Mouse (Mus musculus) adrenal gland, postnatal 14 days (tissue): Measurements from ENCODE around the gene Nudt6. TPM values are rescaled to one million over a fixed set of nuclear protein-coding genes. Genes with fewer than 3 reads are reported as not detected.

ENCODE experiments used
- DNase-seq: peaks from one replicate; pipeline ENCODE4 v3.0.0; 2021; ENCODE audit warnings: mixed read lengths
- total RNA-seq: library from RNA; stranded (reverse); gene quantifications from 2 replicates; pipeline ENCODE4 v1.2.3, GENCODE M21; 2021

The Nudt6 gene
- total RNA-seq, 1 experiment from 2014 or later = 20.4 TPM

GRCm38 (mm10) chr3:37383096-37383765 lies 36.8 kb downstream of the Nudt6 start:
- DNase-seq = no peak

- DNase-seq = no peak
These were observed 38.6 kb downstream of the Nudt6 start for GRCm38 (mm10) chr3:37381457-37381856.

GRCm38 (mm10) chr3:37379930-37380881 lies 39.8 kb downstream of the Nudt6 start:
- DNase-seq = peak; percentile 70

- no peak for DNase-seq
These were observed 40.8 kb downstream of the Nudt6 start for GRCm38 (mm10) chr3:37379201-37379600.

- peak; percentile 58 for DNase-seq
These were observed 41.6 kb downstream of the Nudt6 start for GRCm38 (mm10) chr3:37378412-37378811.

- no peak for DNase-seq
These were observed 42.1 kb downstream of the Nudt6 start for GRCm38 (mm10) chr3:37377926-37378325.

- DNase-seq = no peak
These were observed 46.3 kb downstream of the Nudt6 start for GRCm38 (mm10) chr3:37373712-37374111.

- DNase-seq = no peak
These were observed 49.6 kb downstream of the Nudt6 start for GRCm38 (mm10) chr3:37370407-37370806.

- no peak for DNase-seq
These were observed 53.5 kb downstream of the Nudt6 start for GRCm38 (mm10) chr3:37366381-37367053.

- DNase-seq = no peak
These were observed 54.0 kb downstream of the Nudt6 start for GRCm38 (mm10) chr3:37365976-37366375.

GRCm38 (mm10) chr3:37365144-37365543 lies 54.9 kb downstream of the Nudt6 start:
- no peak for DNase-seq

GRCm38 (mm10) chr3:37360729-37361128 lies 59.3 kb downstream of the Nudt6 start:
- peak; percentile 26 for DNase-seq

Other genes with a start within 250 kb of the Nudt6 start
- gene Il21, start 187.6 kb downstream of the Nudt6 start, total RNA-seq = not detected in 2 replicates
- 3.4 and 4.0 TPM in 2 replicates for gene Bbs12, start 107.7 kb downstream of the Nudt6 start, total RNA-seq
- 2.9 and 3.0 TPM in 2 replicates for gene Cetn4, start 107.5 kb downstream of the Nudt6 start, total RNA-seq
- gene Fgf2, start 71.9 kb downstream of the Nudt6 start, total RNA-seq = 2.9 and 3.4 TPM in 2 replicates
- 32.2 and 34.1 TPM in 2 replicates for gene Spata5, start 315 bp downstream of the Nudt6 start, total RNA-seq
- 25.0 and 28.0 TPM in 2 replicates for gene Spry1, start 219.7 kb upstream of the Nudt6 start, total RNA-seq